Mouse (Mus musculus) inflammation-experienced regulatory T-cells, adult 16 weeks (primary cell): Measurements from ENCODE around the gene Pkd1l2. TPM values are rescaled to one million over a fixed set of nuclear protein-coding genes. Genes with fewer than 3 reads are reported as not detected.

ENCODE experiments used
- polyA plus RNA-seq: library from polyadenylated mRNA; unstranded; fragments of 100-300 nt; shearing (Covaris generic); gene quantifications from one replicate; pipeline ENCODE4 v1.2.1, GENCODE M21; 2017

The Pkd1l2 gene
- polyA plus RNA-seq = 0.11 TPM

DNA sequence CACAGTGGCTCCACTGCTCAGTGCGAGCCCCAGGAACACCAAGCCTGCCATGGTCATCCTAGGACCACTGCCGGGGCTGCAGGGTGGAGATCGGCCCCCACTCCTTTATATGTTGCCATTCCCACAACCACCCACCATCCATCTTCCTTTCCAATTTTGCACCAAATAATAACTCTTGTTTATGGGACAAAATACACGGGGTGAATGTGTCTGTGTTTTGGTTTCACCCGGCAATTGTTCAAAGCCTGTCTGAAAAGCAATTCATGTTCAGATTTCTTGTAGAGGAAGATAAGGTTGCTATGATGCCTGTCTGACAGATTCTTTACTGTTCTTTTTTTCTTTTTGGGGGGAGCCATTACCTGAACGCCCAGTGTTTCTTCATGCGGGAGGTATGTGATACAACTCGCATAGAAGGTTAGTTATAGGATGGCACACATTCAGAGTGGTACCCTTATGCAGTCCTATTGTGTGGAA, at the start of gene Pkd1l2:
Gene Pkd1l2, minus strand, starts transcription at position 51 of the 474 bp plus-strand sequence.

DNA sequence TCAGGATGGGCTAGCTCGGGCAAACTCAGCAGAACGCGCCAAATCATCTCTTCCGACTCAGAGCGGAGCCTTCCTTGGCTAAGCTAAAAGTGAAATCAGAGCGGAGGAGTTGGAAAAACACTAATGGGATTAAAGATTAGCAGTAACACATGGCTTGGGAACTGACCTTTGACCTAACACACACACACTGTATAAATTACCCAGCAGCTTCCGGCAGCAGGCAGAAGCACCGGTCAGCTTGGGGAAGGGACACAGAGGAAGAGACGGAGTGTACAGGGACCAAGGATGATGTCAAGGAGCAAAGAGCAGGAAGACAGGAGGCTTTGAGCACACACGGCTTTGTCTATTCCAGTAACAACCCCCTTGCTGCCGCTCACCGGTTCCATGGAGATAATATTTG, 13.4 kb upstream of the Pkd1l2 start, which contains the start of gene Bco1:
Gene Bco1, plus strand, starts transcription at position 208 of the 400 bp plus-strand sequence.

DNA sequence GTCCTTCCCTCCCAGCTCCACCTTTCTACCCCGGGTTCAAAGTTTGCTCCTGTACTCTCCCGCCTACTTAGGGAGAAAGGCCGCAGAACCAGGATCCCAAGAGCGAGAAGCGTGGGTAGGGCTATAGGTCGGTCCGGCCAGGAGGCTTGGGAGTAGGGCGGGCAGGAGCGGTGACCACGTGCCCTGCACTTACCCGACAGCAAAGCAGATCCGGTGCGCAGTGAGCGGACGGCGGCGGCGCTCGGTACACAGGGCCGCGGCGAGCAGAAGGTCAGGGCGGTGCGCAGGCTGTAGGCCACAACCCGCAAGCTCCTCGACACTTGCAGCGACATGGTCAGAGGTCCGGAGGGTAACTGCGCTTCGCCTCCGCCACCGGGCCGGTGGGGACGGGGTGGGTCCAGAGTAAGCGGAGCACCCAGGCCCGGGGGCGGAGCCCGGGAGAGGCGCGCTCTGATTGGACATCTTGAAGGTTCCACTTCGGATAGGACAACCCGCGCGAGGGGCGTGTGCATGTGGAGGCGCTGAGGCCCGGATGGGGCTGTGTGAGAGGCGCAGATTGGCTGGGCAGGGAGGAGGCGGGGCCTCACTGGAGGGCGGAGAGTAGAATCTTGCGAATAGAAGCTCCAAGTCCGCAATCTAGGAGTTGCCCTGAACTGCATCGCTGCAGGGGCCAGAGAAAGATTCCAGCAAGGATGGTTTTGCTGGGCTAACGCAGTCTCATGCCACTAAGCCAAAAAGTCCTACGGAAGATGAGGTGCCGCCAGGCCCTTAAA, 89.0 kb downstream of the Pkd1l2 start, which contains the start of gene Gcsh:
Gene Gcsh, minus strand, starts transcription at position 443 of the 773 bp plus-strand sequence.

DNA sequence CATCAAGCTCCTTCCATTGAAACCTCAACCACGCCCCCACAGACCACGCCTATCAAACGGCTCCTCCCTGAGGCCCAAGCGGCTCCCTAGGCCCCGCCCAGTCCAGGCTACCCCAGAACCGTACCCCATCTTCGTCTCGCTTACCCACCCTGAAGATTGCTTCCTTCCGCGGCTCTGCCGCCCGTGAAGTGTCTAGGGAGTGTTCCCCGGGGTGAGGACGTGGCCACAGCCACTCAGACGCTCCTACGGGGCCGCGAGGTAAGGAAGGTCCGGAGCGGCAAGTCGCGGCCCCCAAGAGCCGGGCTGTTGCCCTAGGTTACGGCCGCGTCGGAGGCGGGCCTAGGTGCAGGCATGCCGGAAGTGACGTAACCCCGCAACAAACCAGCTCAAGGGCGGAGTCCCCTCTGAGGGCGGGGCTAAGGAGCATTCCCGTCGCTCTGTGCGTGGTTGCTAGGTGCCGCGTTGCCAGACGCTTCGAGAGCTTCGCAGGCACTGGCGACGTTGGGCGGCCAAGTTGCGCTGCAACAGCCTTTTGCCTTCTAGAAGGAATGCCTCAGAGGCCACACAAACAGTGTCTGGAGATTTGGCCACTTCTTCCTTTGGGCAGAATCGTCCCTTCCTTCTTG, 103.5 kb downstream of the Pkd1l2 start, which contains the start of gene 1700030J22Rik:
Gene 1700030J22Rik, minus strand, starts transcription at position 329 of the 626 bp plus-strand sequence.

Other genes with a start within 250 kb of the Pkd1l2 start
- 34.7 TPM for gene Cmc2, start 161.0 kb downstream of the Pkd1l2 start, polyA plus RNA-seq
- 4.1 TPM for gene Cenpn, start 160.7 kb downstream of the Pkd1l2 start, polyA plus RNA-seq
- gene Atmin, start 139.1 kb downstream of the Pkd1l2 start, polyA plus RNA-seq = 8.7 TPM
- gene 1700030J22Rik, start 103.5 kb downstream of the Pkd1l2 start, polyA plus RNA-seq = 0.48 TPM
- 32.6 TPM for gene Gcsh, start 88.9 kb downstream of the Pkd1l2 start, polyA plus RNA-seq
- gene Bco1, start 13.4 kb upstream of the Pkd1l2 start, polyA plus RNA-seq = not detected
- 1.1 TPM for gene Gan, start 75.7 kb upstream of the Pkd1l2 start, polyA plus RNA-seq
- 7.1 TPM for gene Cmip, start 174.6 kb upstream of the Pkd1l2 start, polyA plus RNA-seq